Mouse (Mus musculus) E14TG2a.4 (cell line): Measurements from ENCODE around the gene D6Wsu163e.

Experiments
- CTCF ChIP-seq: conservative IDR thresholded peaks from 2 replicates; pipeline ENCODE4 v1.5.1; 2014; ENCODE audit warnings: low read length
- NANOG ChIP-seq: IDR thresholded peaks from 2 replicates; pipeline ENCODE4 v1.6.1; 2014; ENCODE audit warnings: borderline replicate concordance, low read length, mixed read lengths

- TF ChIP-seq CTCF (peak; percentile 62), NANOG (no peak)
Observed at GRCm38 (mm10) chr6:126955734-126956133, 16.0 kb downstream of the D6Wsu163e start.
